Mouse (Mus musculus): Measurements from ENCODE around the gene Gm20388. TPM values are rescaled to one million over a fixed set of nuclear protein-coding genes. Genes with fewer than 3 reads are reported as not detected.
A peak's percentile ranks its signal among the peaks of the same experiment; 100 is the strongest.

Gene Gm20388
- polyA plus RNA-seq, 1 experiment from 2014 or later, result not detected

DNA sequence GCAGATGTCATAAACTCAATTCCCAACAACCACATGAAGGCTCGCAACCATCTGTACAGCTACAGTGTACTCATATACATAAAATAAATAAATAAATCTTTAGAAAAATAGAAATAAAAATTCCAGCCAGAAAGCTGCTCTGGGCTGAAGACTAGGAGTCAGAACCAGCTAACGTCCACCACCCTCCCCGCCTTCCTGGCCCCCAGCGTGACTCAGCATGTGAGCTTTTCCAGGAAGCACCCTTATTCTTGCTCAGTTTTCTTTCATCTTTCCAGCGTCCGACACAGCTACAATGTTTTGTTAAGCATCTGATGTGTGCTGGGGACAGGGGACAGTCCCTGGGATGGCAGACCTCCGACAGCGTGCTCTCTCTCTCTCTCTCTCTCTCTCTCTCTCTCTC is 3434.5 kb downstream of the Gm20388 start:
- Histone ChIP-seq H3K36me3 (no peaks in the 10 kb centered on the region), H3K27me3 (no peaks in the 10 kb centered on the region), H3K4me1 (peaks cover 26% of the 10 kb centered on the region), H3K9ac (no peak overlapping the region), H3K27ac (no peak overlapping the region), H3K9me3 (peaks cover under 1% of the 10 kb centered on the region), H3K4me2 (no peak overlapping the region), H3K4me3 (no peak overlapping the region)
- ATAC-seq (ENCODE audit: insufficient number of reproducible peaks, insufficient read depth, low FRiP score, low TSS enrichment, low read depth), result no peak
- 77% methylated on average over 8 of the region's 8 CpGs for WGBS

DNA sequence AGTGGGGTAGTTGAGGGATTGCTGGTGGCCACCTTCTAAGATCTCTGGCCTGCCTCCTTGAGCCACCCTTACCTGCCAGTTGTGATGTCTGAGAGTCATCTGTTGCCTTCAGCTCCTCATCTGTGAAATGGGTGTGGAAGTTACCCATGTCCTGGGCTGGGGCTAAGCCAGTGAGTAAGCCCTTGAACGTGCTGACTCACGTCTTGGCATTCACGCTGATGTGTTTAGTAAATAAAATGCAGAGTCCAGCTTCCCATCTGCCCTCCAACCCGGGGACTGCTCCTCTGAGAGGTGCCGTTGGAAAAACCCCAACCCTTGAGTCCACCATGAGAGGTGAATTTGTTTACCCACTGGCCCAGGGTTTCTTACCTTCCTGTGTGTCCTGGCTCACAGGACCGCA is 3435.2 kb downstream of the Gm20388 start:
- Histone ChIP-seq H3K9ac (no peak overlapping the region), H3K4me3 (no peak overlapping the region), H3K27ac (no peak overlapping the region), H3K9me3 (no peaks in the 10 kb centered on the region), H3K36me3 (no peaks in the 10 kb centered on the region), H3K4me2 (no peak overlapping the region), H3K27me3 (no peaks in the 10 kb centered on the region), H3K4me1 (peaks cover 26% of the 10 kb centered on the region)
- ATAC-seq (ENCODE audit: insufficient number of reproducible peaks, insufficient read depth, low FRiP score, low TSS enrichment, low read depth), result no peak
- WGBS, result 87% methylated on average over 6 of the region's 6 CpGs

DNA sequence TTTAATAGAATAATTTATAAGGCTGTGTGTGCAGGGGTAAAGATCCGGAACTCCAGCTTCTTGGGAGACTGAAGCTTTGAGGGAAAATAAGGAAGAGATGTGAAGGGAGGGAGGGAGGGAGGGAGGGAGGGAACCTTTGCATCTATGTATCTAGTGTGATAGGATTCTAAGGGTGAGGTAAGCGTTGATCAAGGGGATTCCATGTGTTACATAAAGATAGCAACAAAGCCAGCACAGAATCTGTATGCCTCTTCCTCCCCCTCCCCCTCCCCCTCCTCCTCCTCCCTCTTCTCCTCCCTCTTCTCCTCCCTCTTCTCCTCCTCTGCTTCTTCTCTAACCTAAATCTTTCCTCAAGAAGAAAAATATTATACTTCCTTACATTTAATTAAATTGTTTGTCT is 3436.7 kb downstream of the Gm20388 start:
- H3K4me1 ChIP-seq, result peaks cover 26% of the 10 kb centered on the region
- 76% methylated on average over 2 of the region's 2 CpGs for WGBS
- H3K4me2 ChIP-seq, result no peak overlapping the region
- ATAC-seq (ENCODE audit: insufficient number of reproducible peaks, insufficient read depth, low FRiP score, low TSS enrichment, low read depth), result no peak
- H3K27ac ChIP-seq, result no peak overlapping the region
- no peaks in the 10 kb centered on the region for H3K27me3 ChIP-seq
- no peak overlapping the region for H3K9ac ChIP-seq
- no peak overlapping the region for H3K4me3 ChIP-seq
- H3K36me3 ChIP-seq, result no peaks in the 10 kb centered on the region
- H3K9me3 ChIP-seq, result no peaks in the 10 kb centered on the region

DNA sequence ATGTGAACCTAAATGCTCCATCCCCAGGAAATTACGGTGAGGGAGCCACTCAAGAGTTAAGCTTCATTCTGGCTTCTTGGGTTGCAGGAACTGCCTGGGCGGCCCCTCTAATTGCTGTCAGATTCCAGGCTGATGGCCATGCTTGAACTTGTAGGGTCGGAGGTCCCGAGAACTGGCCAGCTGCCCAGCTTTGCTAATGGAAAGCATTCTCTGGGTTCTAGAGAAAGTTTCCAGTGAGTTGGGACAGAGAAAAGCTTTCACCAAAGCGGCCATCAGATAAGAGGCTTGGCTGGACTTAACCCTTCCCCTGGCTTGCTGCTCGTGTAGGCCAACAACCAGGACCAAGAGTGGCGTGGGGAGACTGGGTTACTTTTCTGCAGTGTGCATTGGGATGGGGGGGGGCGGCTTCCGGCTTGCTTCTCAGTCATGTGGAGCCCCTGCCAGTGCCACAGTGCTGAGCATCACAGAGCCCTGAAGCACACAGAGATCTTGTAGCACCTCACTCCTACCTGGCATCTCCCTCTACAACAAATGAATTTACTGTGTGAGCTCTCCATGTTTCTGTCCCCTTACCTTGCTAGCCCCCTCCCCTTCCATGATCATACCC is 3437.7 kb downstream of the Gm20388 start:
- no peak overlapping the region for H3K9ac ChIP-seq
- H3K27me3 ChIP-seq, result no peaks in the 10 kb centered on the region
- no peaks in the 10 kb centered on the region for H3K36me3 ChIP-seq
- 0 out of 2 replicates have a peak overlapping the region, but pooled peaks have one; percentile 22 for H3K4me2 ChIP-seq
- no peaks in the 10 kb centered on the region for H3K9me3 ChIP-seq
- 0 out of 2 replicates have a peak, but pooled peaks have one; percentile 29 for ATAC-seq (ENCODE audit: insufficient number of reproducible peaks, insufficient read depth, low FRiP score, low TSS enrichment, low read depth)
- H3K4me1 ChIP-seq, result peaks cover 25% of the 10 kb centered on the region
- no peak overlapping the region for H3K4me3 ChIP-seq
- H3K27ac ChIP-seq, result peak overlapping the region; percentile 75
- 19% methylated on average over 9 of the region's 9 CpGs for WGBS

DNA sequence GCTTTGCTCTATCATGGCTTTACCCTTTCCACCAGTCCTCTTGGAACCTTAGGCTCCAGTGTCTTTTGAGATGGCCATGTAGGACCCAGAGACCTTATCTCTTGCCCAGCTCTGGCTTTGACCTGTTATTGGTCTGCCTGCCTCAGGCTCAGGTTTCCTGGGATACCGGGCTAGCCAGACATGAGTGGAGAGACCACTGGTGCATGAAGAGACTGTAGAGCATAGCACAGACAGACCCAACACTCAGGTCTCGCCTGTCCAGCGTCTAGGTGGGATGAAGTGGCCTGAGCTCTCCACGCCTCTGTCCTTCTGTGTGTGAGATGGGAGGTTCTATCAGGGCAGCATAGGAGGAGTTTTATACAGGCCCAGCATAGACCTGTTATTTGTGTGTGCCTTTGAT is 3438.4 kb downstream of the Gm20388 start:
- Histone ChIP-seq H3K27me3 (no peaks in the 10 kb centered on the region; the same call in 1 of the 2 replicates), H3K36me3 (no peaks in the 10 kb centered on the region), H3K4me1 (peaks cover 21% of the 10 kb centered on the region), H3K27ac (peak overlapping the region; percentile 75), H3K9me3 (no peaks in the 10 kb centered on the region), H3K9ac (no peak overlapping the region), H3K4me2 (no peak overlapping the region), H3K4me3 (no peak overlapping the region)
- ATAC-seq (ENCODE audit: insufficient number of reproducible peaks, insufficient read depth, low FRiP score, low TSS enrichment, low read depth), result no peak
- WGBS, result 76% methylated on average over 4 of the region's 4 CpGs

DNA sequence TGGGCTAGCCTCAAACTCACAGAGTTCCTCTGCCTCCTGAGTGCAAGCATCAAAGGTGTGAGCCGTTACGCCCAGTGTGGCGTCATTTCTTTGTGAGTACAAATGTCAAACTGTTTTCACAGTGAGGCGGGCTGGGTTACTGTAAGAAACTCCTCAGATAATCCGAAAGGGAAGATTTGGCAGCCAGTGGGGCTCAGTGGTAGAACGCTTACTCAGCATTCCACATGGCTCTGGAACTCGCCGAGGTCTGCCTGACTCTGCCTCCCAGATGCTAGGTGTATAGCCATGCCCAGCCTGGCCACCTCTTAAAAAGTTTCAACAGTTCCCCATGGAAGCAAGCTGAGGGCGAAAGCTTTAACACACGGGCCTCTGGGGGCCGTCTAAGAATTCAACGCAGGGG is 3441.5 kb downstream of the Gm20388 start:
- Histone ChIP-seq H3K9ac (no peak overlapping the region), H3K9me3 (no peaks in the 10 kb centered on the region), H3K27me3 (no peaks in the 10 kb centered on the region; the same call in 1 of the 2 replicates), H3K36me3 (no peaks in the 10 kb centered on the region), H3K4me2 (no peak overlapping the region), H3K27ac (no peak overlapping the region), H3K4me1 (peaks cover 22% of the 10 kb centered on the region), H3K4me3 (no peak overlapping the region)
- ATAC-seq (ENCODE audit: insufficient number of reproducible peaks, insufficient read depth, low FRiP score, low TSS enrichment, low read depth), result no peak
- 81% methylated on average over 12 of the region's 12 CpGs for WGBS

DNA sequence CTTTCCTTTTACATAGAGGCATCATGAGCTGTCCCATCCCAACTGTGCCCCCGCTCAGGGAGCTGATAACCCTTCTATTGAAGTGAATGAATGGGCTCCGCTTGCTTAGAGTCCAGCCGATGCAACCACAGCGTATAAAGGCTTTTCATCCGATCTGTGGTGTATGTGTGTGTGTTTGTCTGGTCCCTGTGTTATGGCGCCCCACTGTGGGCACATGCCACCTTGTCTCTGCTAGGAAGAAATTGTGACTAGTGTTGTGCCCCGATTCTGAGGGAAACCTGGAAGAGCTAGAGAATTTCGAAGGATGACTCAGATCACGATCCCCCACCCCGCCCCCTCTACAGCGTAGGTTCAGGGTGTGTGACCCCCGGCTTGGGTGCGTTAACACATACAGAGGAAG is 3442.1 kb downstream of the Gm20388 start:
- no peak overlapping the region for H3K4me2 ChIP-seq
- H3K36me3 ChIP-seq, result no peaks in the 10 kb centered on the region
- no peak overlapping the region for H3K9ac ChIP-seq
- no peaks in the 10 kb centered on the region for H3K9me3 ChIP-seq
- no peak overlapping the region for H3K4me3 ChIP-seq
- no peak overlapping the region for H3K27ac ChIP-seq
- 55% methylated on average over 13 of the region's 13 CpGs for WGBS
- ATAC-seq (ENCODE audit: insufficient number of reproducible peaks, insufficient read depth, low FRiP score, low TSS enrichment, low read depth), result no peak
- H3K27me3 ChIP-seq, result no peaks in the 10 kb centered on the region; the same call in 1 of the 2 replicates
- peaks cover 20% of the 10 kb centered on the region for H3K4me1 ChIP-seq

DNA sequence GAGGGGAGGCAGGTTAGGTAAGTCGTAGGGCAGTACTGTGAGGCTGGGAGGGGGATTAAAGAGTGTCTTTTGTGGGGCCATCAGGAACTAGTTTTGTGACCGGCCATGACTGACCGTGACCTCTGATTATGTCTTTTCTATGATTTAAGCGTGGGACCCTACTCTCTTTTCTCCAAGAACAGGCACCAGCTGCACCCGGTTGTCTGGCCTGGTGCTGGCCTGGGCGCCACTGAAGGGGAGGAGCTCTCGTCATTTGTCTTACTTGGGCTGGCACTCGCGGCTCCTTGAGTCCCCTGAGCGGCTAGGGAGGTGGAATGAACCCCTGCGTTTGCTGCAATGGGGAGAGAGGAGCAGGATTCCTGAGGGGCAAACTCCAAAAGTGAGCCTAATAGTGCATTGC is 3442.6 kb downstream of the Gm20388 start:
- Histone ChIP-seq H3K4me2 (no peak overlapping the region), H3K36me3 (no peaks in the 10 kb centered on the region), H3K9me3 (no peaks in the 10 kb centered on the region), H3K27me3 (no peaks in the 10 kb centered on the region; the same call in 1 of the 2 replicates), H3K4me3 (no peak overlapping the region), H3K27ac (no peak overlapping the region), H3K4me1 (peaks cover 16% of the 10 kb centered on the region), H3K9ac (no peak overlapping the region)
- WGBS, result 44% methylated on average over 11 of the region's 11 CpGs
- no peak for ATAC-seq (ENCODE audit: insufficient number of reproducible peaks, insufficient read depth, low FRiP score, low TSS enrichment, low read depth)

DNA sequence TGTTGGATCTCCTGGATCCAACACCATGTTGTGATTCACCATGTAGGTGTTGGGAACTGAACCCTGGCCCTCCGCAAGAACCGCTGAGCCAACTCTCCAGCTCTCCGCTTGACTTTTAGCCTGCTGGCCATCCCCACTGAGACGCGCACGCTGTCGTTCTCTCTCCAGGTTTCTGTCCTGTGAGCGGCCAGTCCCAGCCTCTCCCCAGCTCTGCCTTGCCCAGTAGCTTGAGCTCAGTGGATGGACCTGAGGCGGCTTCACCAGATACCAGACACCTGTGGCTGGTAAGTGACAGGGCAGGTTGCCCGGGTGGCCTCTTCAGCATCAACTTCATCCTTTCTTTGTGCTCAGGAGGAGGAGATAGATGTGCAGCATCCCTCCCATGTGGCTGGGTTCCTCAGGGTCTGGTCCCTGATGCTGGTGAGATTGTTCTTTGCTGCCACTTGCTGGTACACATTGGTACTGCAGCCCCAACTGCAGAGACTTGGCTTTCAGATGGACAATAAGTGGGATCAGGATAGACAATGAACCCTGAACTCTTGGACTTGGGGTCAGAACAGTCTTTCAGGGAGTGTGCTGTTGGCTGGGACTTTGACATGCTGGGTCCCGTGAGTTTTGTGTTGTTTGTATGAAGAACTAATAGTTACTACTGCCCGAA is 3450.6 kb downstream of the Gm20388 start:
- H3K27me3 ChIP-seq, result no peaks in the 10 kb centered on the region
- H3K36me3 ChIP-seq, result no peaks in the 10 kb centered on the region
- no peaks in the 10 kb centered on the region for H3K4me1 ChIP-seq
- no peak overlapping the region for H3K27ac ChIP-seq
- no peak overlapping the region for H3K4me2 ChIP-seq
- 39% methylated on average over 12 of the region's 12 CpGs for WGBS
- 0 out of 2 replicates have a peak, but pooled peaks have one; percentile 20 for ATAC-seq (ENCODE audit: insufficient number of reproducible peaks, insufficient read depth, low FRiP score, low TSS enrichment, low read depth)
- no peak overlapping the region for H3K4me3 ChIP-seq
- H3K9ac ChIP-seq, result peak overlapping the region; percentile 33; the same call in 1 of the 2 replicates
- no peaks in the 10 kb centered on the region for H3K9me3 ChIP-seq

DNA sequence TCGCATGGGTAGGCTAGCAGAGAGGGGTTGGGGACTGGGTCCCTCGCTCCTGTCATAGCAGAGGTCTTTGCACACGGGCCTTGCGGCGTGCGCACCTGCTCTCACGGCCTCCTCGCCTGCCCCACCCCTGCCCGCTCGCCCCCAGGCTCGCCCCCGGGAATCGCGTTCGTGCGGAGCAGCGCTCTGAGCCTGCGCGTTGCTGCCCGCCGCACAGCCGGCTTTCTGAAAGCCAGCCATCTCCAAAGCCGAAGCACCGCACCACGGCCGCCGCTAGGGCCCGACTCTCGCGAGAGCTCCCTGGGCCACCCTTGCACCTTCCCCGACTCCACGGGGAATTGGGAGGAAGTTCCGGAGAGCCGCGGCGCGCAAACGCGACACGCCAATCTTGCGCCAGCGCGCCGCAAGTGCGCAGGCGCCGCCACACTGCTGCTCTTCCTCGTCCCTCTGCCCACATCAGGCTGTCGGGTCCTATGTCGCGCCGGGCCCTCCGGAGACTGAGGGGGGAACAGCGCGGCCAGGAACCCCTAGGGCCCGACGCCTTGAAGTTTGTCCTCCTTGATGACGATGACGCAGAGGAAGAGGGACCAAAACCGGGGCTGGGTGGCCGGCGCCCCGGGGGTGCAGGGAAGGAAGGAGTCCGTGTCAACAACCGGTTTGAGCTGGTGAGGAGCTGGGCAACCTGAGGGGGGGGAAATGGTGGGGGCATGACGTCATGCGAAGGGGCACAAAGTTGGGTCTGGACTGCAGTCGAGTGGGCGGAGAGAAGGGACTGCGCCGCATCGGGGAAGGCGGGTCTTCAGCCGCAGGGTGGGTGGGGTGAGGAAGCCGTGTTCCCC is 3463.0 kb downstream of the Gm20388 start, which contains the start of gene Tcf25:
TSS of gene Tcf25 (plus strand) at position 351 of the 836 bp plus-strand sequence.
- Histone ChIP-seq H3K4me2 (peak within 1 kb of the TSS; percentile 76), H3K36me3 (peaks cover 17% of the 10 kb centered on the region; the same call in 1 of the 2 replicates), H3K27me3 (no peaks in the 10 kb centered on the region), H3K4me3 (peak within 1 kb of the TSS; percentile 80), H3K27ac (peak within 1 kb of the TSS; percentile 96), H3K9ac (peak within 1 kb of the TSS; percentile 87), H3K9me3 (no peaks in the 10 kb centered on the region), H3K4me1 (peaks cover 17% of the 10 kb centered on the region)
- ATAC-seq (ENCODE audit: insufficient number of reproducible peaks, insufficient read depth, low FRiP score, low TSS enrichment, low read depth), result peak; percentile 91
- WGBS, result under 1% methylated on average over 75 of the region's 75 CpGs

DNA sequence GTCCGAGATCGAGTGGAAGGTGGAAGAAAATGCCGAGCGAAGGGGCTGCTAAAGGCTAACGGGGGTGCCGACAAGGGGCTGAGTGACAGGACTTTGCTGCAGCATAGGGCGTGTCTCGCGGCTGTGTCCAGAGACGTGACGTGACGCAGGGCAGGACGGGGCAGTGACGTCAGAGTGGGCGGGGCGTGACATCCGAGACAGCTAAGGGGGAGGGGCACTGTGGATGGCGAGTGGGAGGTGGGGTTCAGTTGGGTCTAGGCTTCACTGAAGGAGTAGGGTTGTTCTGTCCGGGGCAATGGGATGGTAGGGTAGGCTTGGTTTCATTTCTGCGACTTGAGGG is 3463.6 kb downstream of the Gm20388 start:
- Histone ChIP-seq H3K9me3 (no peaks in the 10 kb centered on the region), H3K27ac (peak overlapping the region; percentile 96), H3K4me1 (peaks cover 17% of the 10 kb centered on the region), H3K4me3 (peak overlapping the region; percentile 80), H3K27me3 (no peaks in the 10 kb centered on the region), H3K4me2 (peak overlapping the region; percentile 76), H3K36me3 (peaks cover 17% of the 10 kb centered on the region; the same call in 1 of the 2 replicates), H3K9ac (peak overlapping the region; percentile 87)
- peak; percentile 62 for ATAC-seq (ENCODE audit: insufficient number of reproducible peaks, insufficient read depth, low FRiP score, low TSS enrichment, low read depth)
- 2% methylated on average over 20 of the region's 20 CpGs for WGBS
